Mouse (Mus musculus): Measurements from ENCODE around the gene Stx1a. TPM values are rescaled to one million over a fixed set of nuclear protein-coding genes. Genes with fewer than 3 reads are reported as not detected.

Gene Stx1a
- polyA plus RNA-seq, 1 experiment: 12.1 TPM

DNA sequence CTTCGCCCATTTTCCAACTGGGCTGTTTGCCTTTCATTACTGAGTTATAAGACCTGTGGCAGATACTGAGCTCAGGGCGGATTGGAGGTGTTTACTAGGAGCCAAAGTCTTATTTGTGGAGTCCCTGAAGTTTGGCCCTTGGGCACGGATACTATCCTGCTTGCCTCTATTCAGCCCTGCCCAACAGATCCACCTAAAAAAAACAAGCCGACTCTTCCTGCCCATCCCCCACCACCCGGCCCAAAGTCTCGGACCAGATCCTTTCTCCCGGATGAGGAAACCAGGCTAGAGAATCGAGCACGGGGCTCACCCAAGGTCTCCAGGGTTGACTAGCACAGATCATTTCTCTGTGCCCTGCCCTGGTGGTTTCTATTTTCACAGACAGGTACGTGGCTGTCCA, 42.1 kb upstream of the Stx1a start:
- H3K4me1 ChIP-seq (ENCODE audit: control insufficient read depth, insufficient read depth, low read length): no peaks in the 10 kb centered on the region
- WGBS: 72% methylated on average over 10 of the region's 10 CpGs
- no peaks in the 10 kb centered on the region; the same call in 1 of the 2 replicates for H3K27me3 ChIP-seq (ENCODE audit: control insufficient read depth, insufficient read depth, low read length)
- no peak overlapping the region for H3K4me3 ChIP-seq (replicated peaks; ENCODE audit: insufficient read depth, low read depth, low read length)
- H3K27ac ChIP-seq (ENCODE audit: insufficient read depth, low read length): no peak overlapping the region
- TF ChIP-seq POLR2A (IDR thresholded peaks at IDR 0.05; ENCODE audit: borderline replicate concordance, insufficient read depth, low read length) (no peak), CTCF (IDR thresholded peaks at IDR 0.05; ENCODE audit: borderline replicate concordance, insufficient read depth, low read depth, low read length) (no peak)
- no peak for DNase-seq

DNA sequence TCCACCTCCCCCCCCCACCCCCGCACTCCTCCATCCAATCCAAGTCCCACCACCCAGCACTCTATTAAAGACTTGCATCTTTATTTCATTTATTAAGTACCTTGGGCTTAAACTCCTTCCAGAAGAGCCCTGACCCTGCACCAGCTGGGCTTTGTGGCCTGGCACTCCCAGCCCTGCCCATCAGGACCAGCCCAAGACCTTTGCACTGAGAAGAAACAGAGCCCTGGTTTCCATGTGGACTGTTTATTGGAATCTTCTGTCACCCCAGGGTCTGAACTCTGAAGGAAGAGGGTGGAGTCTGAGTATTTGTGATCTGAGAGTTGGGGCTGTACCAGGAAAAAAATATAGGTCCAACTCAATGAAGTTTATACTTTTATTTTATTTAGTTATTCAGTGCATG, 40.2 kb upstream of the Stx1a start:
- 100% methylated on average over 1 of the region's 1 CpGs for WGBS
- Histone ChIP-seq H3K27ac (ENCODE audit: insufficient read depth, low read length) (no peak overlapping the region), H3K27me3 (ENCODE audit: control insufficient read depth, insufficient read depth, low read length) (no peaks in the 10 kb centered on the region; the same call in 1 of the 2 replicates), H3K4me3 (replicated peaks; ENCODE audit: insufficient read depth, low read depth, low read length) (no peak overlapping the region), H3K4me1 (ENCODE audit: control insufficient read depth, insufficient read depth, low read length) (no peaks in the 10 kb centered on the region)
- DNase-seq: no peak
- TF ChIP-seq POLR2A (IDR thresholded peaks at IDR 0.05; ENCODE audit: borderline replicate concordance, insufficient read depth, low read length) (no peak), CTCF (IDR thresholded peaks at IDR 0.05; ENCODE audit: borderline replicate concordance, insufficient read depth, low read depth, low read length) (no peak)

DNA sequence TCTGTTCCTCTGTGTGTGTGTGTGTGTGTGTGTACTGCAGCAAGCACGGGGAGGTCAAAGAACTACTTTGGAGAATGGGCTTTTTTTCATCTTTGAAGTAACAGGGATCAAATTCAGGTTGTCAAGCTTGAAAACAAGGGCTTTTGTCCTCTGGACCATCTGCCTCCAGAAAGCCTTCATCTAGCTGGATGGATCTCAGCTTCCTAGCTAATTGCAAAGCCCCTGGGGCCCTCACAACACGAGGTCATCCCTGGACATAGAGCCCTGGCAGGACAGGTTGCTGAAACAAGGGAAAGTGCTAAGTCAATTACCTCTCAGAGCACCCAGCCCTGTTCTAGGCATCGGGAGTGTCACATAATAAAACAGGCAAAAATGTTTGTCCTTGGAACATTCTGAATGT, 39.5 kb upstream of the Stx1a start:
- 33% methylated on average over 3 of the region's 3 CpGs for WGBS
- Histone ChIP-seq H3K4me3 (replicated peaks; ENCODE audit: insufficient read depth, low read depth, low read length) (no peak overlapping the region), H3K27me3 (ENCODE audit: control insufficient read depth, insufficient read depth, low read length) (no peaks in the 10 kb centered on the region; the same call in 1 of the 2 replicates), H3K4me1 (ENCODE audit: control insufficient read depth, insufficient read depth, low read length) (no peaks in the 10 kb centered on the region), H3K27ac (ENCODE audit: insufficient read depth, low read length) (no peak overlapping the region)
- TF ChIP-seq POLR2A (IDR thresholded peaks at IDR 0.05; ENCODE audit: borderline replicate concordance, insufficient read depth, low read length): no peak
- no peak for TF ChIP-seq CTCF (IDR thresholded peaks at IDR 0.05; ENCODE audit: borderline replicate concordance, insufficient read depth, low read depth, low read length)
- no peak for DNase-seq

DNA sequence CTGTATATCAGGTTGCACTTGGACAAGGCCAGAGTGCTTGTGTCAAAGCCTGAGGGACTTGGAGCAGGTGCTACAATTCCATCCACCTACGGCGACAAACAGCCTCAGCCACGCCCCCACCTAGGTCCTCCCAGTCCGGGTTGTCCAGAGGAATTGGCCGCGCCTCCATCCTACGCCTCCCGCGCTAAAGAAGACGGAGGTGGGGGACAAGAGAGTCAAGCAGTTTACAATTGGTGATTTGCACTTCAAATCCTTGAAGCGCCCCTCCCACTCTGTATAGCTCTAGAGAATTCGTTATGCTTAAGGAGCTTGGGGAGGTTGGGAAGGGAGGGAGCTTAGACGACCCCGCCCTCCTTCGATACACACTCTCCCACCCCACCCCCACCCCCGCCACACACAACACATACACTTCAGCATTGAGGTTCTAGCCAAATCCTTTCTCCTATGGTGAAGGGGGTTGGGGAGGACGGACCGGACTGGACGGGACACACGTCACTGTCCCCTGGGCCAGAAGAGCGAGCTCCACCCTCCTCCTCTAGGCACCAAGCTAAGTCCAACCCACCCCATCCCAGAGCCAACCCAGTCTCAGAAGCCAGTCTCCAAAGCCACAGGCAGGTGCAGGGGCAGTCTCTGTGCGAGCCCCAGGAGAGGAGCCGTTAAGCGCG, 37.5 kb upstream of the Stx1a start, which contains the start of gene Cldn3:
Cldn3 (plus strand) TSS at position 582 of the 665 bp plus-strand sequence.
- DNase-seq: no peak
- Histone ChIP-seq H3K4me1 (ENCODE audit: control insufficient read depth, insufficient read depth, low read length) (no peaks in the 10 kb centered on the region), H3K4me3 (replicated peaks; ENCODE audit: insufficient read depth, low read depth, low read length) (no peak within 1 kb of the TSS), H3K27ac (ENCODE audit: insufficient read depth, low read length) (no peak within 1 kb of the TSS), H3K27me3 (ENCODE audit: control insufficient read depth, insufficient read depth, low read length) (no peaks in the 10 kb centered on the region; the same call in 1 of the 2 replicates)
- WGBS: 3% methylated on average over 25 of the region's 25 CpGs
- TF ChIP-seq CTCF (IDR thresholded peaks at IDR 0.05; ENCODE audit: borderline replicate concordance, insufficient read depth, low read depth, low read length) (no peak), POLR2A (IDR thresholded peaks at IDR 0.05; ENCODE audit: borderline replicate concordance, insufficient read depth, low read length) (no peak)

DNA sequence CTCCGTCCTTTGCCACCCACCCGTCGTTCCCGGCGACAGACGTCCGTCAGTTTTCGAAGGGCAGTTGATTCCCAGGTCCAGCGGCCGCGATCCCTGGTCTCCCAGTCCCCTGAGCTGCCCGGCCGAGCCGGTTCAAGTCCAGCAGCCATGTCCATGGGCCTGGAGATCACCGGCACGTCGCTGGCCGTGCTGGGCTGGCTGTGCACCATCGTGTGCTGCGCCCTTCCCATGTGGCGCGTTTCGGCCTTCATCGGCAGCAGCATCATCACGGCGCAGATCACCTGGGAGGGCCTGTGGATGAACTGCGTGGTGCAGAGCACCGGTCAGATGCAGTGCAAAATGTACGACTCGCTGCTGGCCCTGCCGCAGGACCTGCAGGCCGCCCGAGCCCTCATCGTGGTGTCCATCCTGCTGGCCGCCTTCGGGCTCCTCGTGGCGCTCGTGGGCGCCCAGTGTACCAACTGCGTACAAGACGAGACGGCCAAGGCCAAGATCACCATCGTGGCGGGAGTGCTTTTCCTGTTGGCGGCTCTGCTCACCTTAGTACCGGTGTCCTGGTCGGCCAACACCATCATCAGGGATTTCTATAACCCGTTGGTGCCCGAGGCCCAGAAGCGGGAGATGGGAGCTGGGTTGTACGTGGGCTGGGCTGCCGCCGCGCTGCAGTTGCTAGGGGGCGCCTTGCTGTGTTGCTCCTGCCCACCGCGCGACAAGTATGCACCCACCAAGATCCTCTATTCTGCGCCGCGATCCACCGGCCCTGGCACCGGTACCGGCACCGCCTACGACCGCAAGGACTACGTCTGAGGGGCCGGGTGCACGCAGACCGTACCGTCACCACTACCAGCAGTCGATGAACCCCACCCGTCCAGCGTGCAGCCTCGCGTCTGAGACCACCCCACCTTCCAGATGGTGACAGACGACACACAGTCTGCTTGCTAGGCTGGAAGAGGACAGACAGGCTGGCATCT, 36.7 kb upstream of the Stx1a start:
- no peak overlapping the region for H3K27ac ChIP-seq (ENCODE audit: insufficient read depth, low read length)

DNA sequence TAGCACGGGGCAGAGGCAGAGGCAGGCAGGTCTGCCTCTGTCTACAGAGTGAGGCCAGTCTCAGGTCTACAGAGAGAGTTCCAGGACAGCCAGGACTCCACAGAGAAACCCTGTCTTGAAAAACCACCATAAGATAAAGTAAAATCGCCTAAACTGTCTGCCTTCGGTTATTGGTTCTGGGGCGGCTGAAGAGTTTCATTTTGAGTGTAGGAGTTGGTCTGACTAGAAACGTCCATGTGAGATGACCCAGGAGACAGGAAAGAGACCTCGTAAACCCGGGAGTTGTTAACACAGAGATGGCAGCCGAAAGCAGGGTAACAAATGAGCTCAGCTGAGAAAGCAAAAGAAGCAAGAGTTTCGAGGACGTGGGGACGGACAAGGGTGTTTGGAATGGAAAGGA, 34.1 kb upstream of the Stx1a start:
- Histone ChIP-seq H3K4me3 (replicated peaks; ENCODE audit: insufficient read depth, low read depth, low read length) (no peak overlapping the region), H3K27me3 (ENCODE audit: control insufficient read depth, insufficient read depth, low read length) (no peaks in the 10 kb centered on the region; the same call in 1 of the 2 replicates), H3K4me1 (ENCODE audit: control insufficient read depth, insufficient read depth, low read length) (no peaks in the 10 kb centered on the region), H3K27ac (ENCODE audit: insufficient read depth, low read length) (no peak overlapping the region)
- no peak for DNase-seq
- 79% methylated on average over 11 of the region's 11 CpGs for WGBS
- no peak for TF ChIP-seq POLR2A (IDR thresholded peaks at IDR 0.05; ENCODE audit: borderline replicate concordance, insufficient read depth, low read length)
- no peak for TF ChIP-seq CTCF (IDR thresholded peaks at IDR 0.05; ENCODE audit: borderline replicate concordance, insufficient read depth, low read depth, low read length)

More for the DNA sequence above, 36.7 kb upstream of the Stx1a start:
- DNase-seq: peak in 1 of 2 experiments; percentile 14
- Histone ChIP-seq H3K27me3 (ENCODE audit: control insufficient read depth, insufficient read depth, low read length) (no peaks in the 10 kb centered on the region; the same call in 1 of the 2 replicates), H3K4me3 (replicated peaks; ENCODE audit: insufficient read depth, low read depth, low read length) (no peak overlapping the region), H3K4me1 (ENCODE audit: control insufficient read depth, insufficient read depth, low read length) (no peaks in the 10 kb centered on the region)
- TF ChIP-seq POLR2A (IDR thresholded peaks at IDR 0.05; ENCODE audit: borderline replicate concordance, insufficient read depth, low read length): no peak
- no peak for TF ChIP-seq CTCF (IDR thresholded peaks at IDR 0.05; ENCODE audit: borderline replicate concordance, insufficient read depth, low read depth, low read length)
- 4% methylated on average over 79 of the region's 79 CpGs for WGBS

DNA sequence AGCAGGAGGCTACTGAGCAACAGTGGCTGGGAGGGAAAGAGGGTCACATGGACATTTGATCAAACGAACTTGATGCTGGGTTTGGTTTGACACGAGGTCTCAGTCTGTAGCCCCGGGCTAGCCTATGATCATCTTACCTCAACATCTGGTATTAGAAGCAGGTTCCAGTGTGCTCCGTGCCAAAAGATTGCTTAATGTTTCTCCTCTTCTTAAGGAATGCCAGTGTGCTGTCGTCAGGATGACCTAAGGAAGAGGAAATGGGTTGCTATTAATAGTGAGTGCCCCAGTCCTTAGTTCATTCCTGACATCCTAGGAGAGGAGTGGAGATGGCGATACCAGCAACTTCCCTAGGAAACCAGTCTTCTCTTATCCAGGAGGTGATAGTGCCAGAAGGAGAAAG, 33.5 kb upstream of the Stx1a start:
- Histone ChIP-seq H3K4me1 (ENCODE audit: control insufficient read depth, insufficient read depth, low read length) (no peaks in the 10 kb centered on the region), H3K4me3 (replicated peaks; ENCODE audit: insufficient read depth, low read depth, low read length) (no peak overlapping the region), H3K27me3 (ENCODE audit: control insufficient read depth, insufficient read depth, low read length) (no peaks in the 10 kb centered on the region; the same call in 1 of the 2 replicates), H3K27ac (ENCODE audit: insufficient read depth, low read length) (no peak overlapping the region)
- TF ChIP-seq CTCF (IDR thresholded peaks at IDR 0.05; ENCODE audit: borderline replicate concordance, insufficient read depth, low read depth, low read length) (no peak), POLR2A (IDR thresholded peaks at IDR 0.05; ENCODE audit: borderline replicate concordance, insufficient read depth, low read length) (no peak)
- no peak for DNase-seq
- 76% methylated on average over 6 of the region's 6 CpGs for WGBS
